Mouse (Mus musculus): ENCODE measurements at regions not wholly inside any gene's neighbourhood (a gene's known extent, or its start where the extent isn't known, plus 50 kb on each side); places are given as distances from the start of the nearest gene placed in this dataset.

- DNase-seq (no peak), ATAC-seq (ENCODE audit: low FRiP score, low TSS enrichment) (no peak)
- H3K9ac ChIP-seq (replicated peaks; ENCODE audit: low read length), result no peak overlapping the region
- no peak overlapping the region for H3K4me2 ChIP-seq (ENCODE audit: low read length)
- WGBS, result 87% methylated on average over 6 of the region's 6 CpGs
- no peaks in the 10 kb centered on the region for H3K4me1 ChIP-seq (ENCODE audit: control insufficient read depth, insufficient read depth, low read length)
- no peak overlapping the region for H3K27ac ChIP-seq (replicated peaks; ENCODE audit: low read depth, low read length)
- no peaks in the 10 kb centered on the region for H3K36me3 ChIP-seq (ENCODE audit: control insufficient read depth, insufficient read depth, low read length)
- H3K9me3 ChIP-seq (ENCODE audit: control insufficient read depth, low read length), result no peaks in the 10 kb centered on the region
- H3K27me3 ChIP-seq (ENCODE audit: control insufficient read depth, insufficient read depth, low read length), result no peaks in the 10 kb centered on the region
- no peak overlapping the region for H3K4me3 ChIP-seq (replicated peaks; ENCODE audit: low read depth, low read length)
These were observed 83.5 kb upstream of the Klf4 start for GRCm38 (mm10) chr4:55615808-55616207.

GRCm38 (mm10) chr4:55613523-55613922 lies 81.3 kb upstream of the Klf4 start:
- 93% methylated on average over 3 of the region's 3 CpGs for WGBS
- ATAC-seq (ENCODE audit: low FRiP score, low TSS enrichment), result no peak
- Histone ChIP-seq H3K9ac (replicated peaks; ENCODE audit: low read length) (no peak overlapping the region), H3K4me3 (replicated peaks; ENCODE audit: low read depth, low read length) (no peak overlapping the region), H3K4me1 (ENCODE audit: control insufficient read depth, insufficient read depth, low read length) (no peaks in the 10 kb centered on the region), H3K36me3 (ENCODE audit: control insufficient read depth, insufficient read depth, low read length) (no peaks in the 10 kb centered on the region), H3K4me2 (ENCODE audit: low read length) (no peak overlapping the region), H3K27me3 (ENCODE audit: control insufficient read depth, insufficient read depth, low read length) (no peaks in the 10 kb centered on the region), H3K9me3 (ENCODE audit: control insufficient read depth, low read length) (no peaks in the 10 kb centered on the region), H3K27ac (replicated peaks; ENCODE audit: low read depth, low read length) (no peak overlapping the region)
- no peak for DNase-seq

GRCm38 (mm10) chr4:55610998-55611397 lies 78.7 kb upstream of the Klf4 start:
- ATAC-seq (ENCODE audit: low FRiP score, low TSS enrichment) (no peak), DNase-seq (no peak)
- Histone ChIP-seq H3K36me3 (ENCODE audit: control insufficient read depth, insufficient read depth, low read length) (no peaks in the 10 kb centered on the region), H3K4me3 (replicated peaks; ENCODE audit: low read depth, low read length) (no peak overlapping the region), H3K9me3 (ENCODE audit: control insufficient read depth, low read length) (no peaks in the 10 kb centered on the region), H3K9ac (replicated peaks; ENCODE audit: low read length) (no peak overlapping the region), H3K4me1 (ENCODE audit: control insufficient read depth, insufficient read depth, low read length) (no peaks in the 10 kb centered on the region), H3K4me2 (ENCODE audit: low read length) (no peak overlapping the region), H3K27ac (replicated peaks; ENCODE audit: low read depth, low read length) (no peak overlapping the region), H3K27me3 (ENCODE audit: control insufficient read depth, insufficient read depth, low read length) (no peaks in the 10 kb centered on the region)
- 93% methylated on average over 4 of the region's 4 CpGs for WGBS

GRCm38 (mm10) chr4:55609214-55609613 lies 76.9 kb upstream of the Klf4 start:
- H3K4me1 ChIP-seq (ENCODE audit: control insufficient read depth, insufficient read depth, low read length), result no peaks in the 10 kb centered on the region
- no peak overlapping the region for H3K4me2 ChIP-seq (ENCODE audit: low read length)
- H3K4me3 ChIP-seq (replicated peaks; ENCODE audit: low read depth, low read length), result no peak overlapping the region
- H3K27me3 ChIP-seq (ENCODE audit: control insufficient read depth, insufficient read depth, low read length), result no peaks in the 10 kb centered on the region
- no peak for ATAC-seq (ENCODE audit: low FRiP score, low TSS enrichment)
- no peaks in the 10 kb centered on the region for H3K9me3 ChIP-seq (ENCODE audit: control insufficient read depth, low read length)
- no peak overlapping the region for H3K27ac ChIP-seq (replicated peaks; ENCODE audit: low read depth, low read length)
- no peak for DNase-seq
- H3K9ac ChIP-seq (replicated peaks; ENCODE audit: low read length), result no peak overlapping the region
- 89% methylated on average over 5 of the region's 5 CpGs for WGBS
- H3K36me3 ChIP-seq (ENCODE audit: control insufficient read depth, insufficient read depth, low read length), result no peaks in the 10 kb centered on the region

GRCm38 (mm10) chr4:55605541-55605940 lies 73.3 kb upstream of the Klf4 start:
- H3K9ac ChIP-seq (replicated peaks; ENCODE audit: low read length), result no peak overlapping the region
- no peaks in the 10 kb centered on the region for H3K9me3 ChIP-seq (ENCODE audit: control insufficient read depth, low read length)
- no peak for DNase-seq
- ATAC-seq (ENCODE audit: low FRiP score, low TSS enrichment), result no peak
- H3K4me3 ChIP-seq (replicated peaks; ENCODE audit: low read depth, low read length), result no peak overlapping the region
- no peak overlapping the region for H3K27ac ChIP-seq (replicated peaks; ENCODE audit: low read depth, low read length)
- 92% methylated on average over 9 of the region's 9 CpGs for WGBS
- H3K27me3 ChIP-seq (ENCODE audit: control insufficient read depth, insufficient read depth, low read length), result no peaks in the 10 kb centered on the region
- H3K4me2 ChIP-seq (ENCODE audit: low read length), result no peak overlapping the region
- no peaks in the 10 kb centered on the region for H3K4me1 ChIP-seq (ENCODE audit: control insufficient read depth, insufficient read depth, low read length)
- H3K36me3 ChIP-seq (ENCODE audit: control insufficient read depth, insufficient read depth, low read length), result no peaks in the 10 kb centered on the region

GRCm38 (mm10) chr4:55604915-55605314 lies 72.6 kb upstream of the Klf4 start:
- no peaks in the 10 kb centered on the region for H3K4me1 ChIP-seq (ENCODE audit: control insufficient read depth, insufficient read depth, low read length)
- H3K27ac ChIP-seq (replicated peaks; ENCODE audit: low read depth, low read length), result no peak overlapping the region
- no peak for DNase-seq
- 94% methylated on average over 11 of the region's 11 CpGs for WGBS
- no peak overlapping the region for H3K4me3 ChIP-seq (replicated peaks; ENCODE audit: low read depth, low read length)
- no peaks in the 10 kb centered on the region for H3K9me3 ChIP-seq (ENCODE audit: control insufficient read depth, low read length)
- H3K36me3 ChIP-seq (ENCODE audit: control insufficient read depth, insufficient read depth, low read length), result no peaks in the 10 kb centered on the region
- ATAC-seq (ENCODE audit: low FRiP score, low TSS enrichment), result no peak
- no peaks in the 10 kb centered on the region for H3K27me3 ChIP-seq (ENCODE audit: control insufficient read depth, insufficient read depth, low read length)
- no peak overlapping the region for H3K9ac ChIP-seq (replicated peaks; ENCODE audit: low read length)
- H3K4me2 ChIP-seq (ENCODE audit: low read length), result no peak overlapping the region

- ATAC-seq (ENCODE audit: low FRiP score, low TSS enrichment), result no peak
- 90% methylated on average over 4 of the region's 4 CpGs for WGBS
- DNase-seq, result no peak
These were observed 71.7 kb upstream of the Klf4 start for GRCm38 (mm10) chr4:55603821-55604435.

GRCm38 (mm10) chr4:55595203-55595602 lies 62.9 kb upstream of the Klf4 start:
- no peak overlapping the region for H3K27ac ChIP-seq (replicated peaks; ENCODE audit: low read depth, low read length)
- no peaks in the 10 kb centered on the region for H3K9me3 ChIP-seq (ENCODE audit: control insufficient read depth, low read length)
- H3K36me3 ChIP-seq (ENCODE audit: control insufficient read depth, insufficient read depth, low read length), result no peaks in the 10 kb centered on the region
- H3K4me2 ChIP-seq (ENCODE audit: low read length), result no peak overlapping the region
- DNase-seq, result no peak
- no peak overlapping the region for H3K9ac ChIP-seq (replicated peaks; ENCODE audit: low read length)
- ATAC-seq (ENCODE audit: low FRiP score, low TSS enrichment), result no peak
- 93% methylated on average over 7 of the region's 7 CpGs for WGBS
- no peaks in the 10 kb centered on the region for H3K4me1 ChIP-seq (ENCODE audit: control insufficient read depth, insufficient read depth, low read length)
- H3K27me3 ChIP-seq (ENCODE audit: control insufficient read depth, insufficient read depth, low read length), result no peaks in the 10 kb centered on the region
- no peak overlapping the region for H3K4me3 ChIP-seq (replicated peaks; ENCODE audit: low read depth, low read length)

More at GRCm38 (mm10) chr4:55603821-55604435, 71.7 kb upstream of the Klf4 start:
- Histone ChIP-seq H3K4me3 (replicated peaks; ENCODE audit: low read depth, low read length) (no peak overlapping the region), H3K27ac (replicated peaks; ENCODE audit: low read depth, low read length) (no peak overlapping the region), H3K4me2 (ENCODE audit: low read length) (no peak overlapping the region), H3K27me3 (ENCODE audit: control insufficient read depth, insufficient read depth, low read length) (no peaks in the 10 kb centered on the region), H3K9ac (replicated peaks; ENCODE audit: low read length) (no peak overlapping the region), H3K9me3 (ENCODE audit: control insufficient read depth, low read length) (no peaks in the 10 kb centered on the region), H3K36me3 (ENCODE audit: control insufficient read depth, insufficient read depth, low read length) (no peaks in the 10 kb centered on the region), H3K4me1 (ENCODE audit: control insufficient read depth, insufficient read depth, low read length) (no peaks in the 10 kb centered on the region)

- Histone ChIP-seq H3K9ac (replicated peaks; ENCODE audit: low read length) (no peak overlapping the region), H3K27ac (replicated peaks; ENCODE audit: low read depth, low read length) (no peak overlapping the region), H3K9me3 (ENCODE audit: control insufficient read depth, low read length) (no peaks in the 10 kb centered on the region), H3K27me3 (ENCODE audit: control insufficient read depth, insufficient read depth, low read length) (no peaks in the 10 kb centered on the region), H3K4me1 (ENCODE audit: control insufficient read depth, insufficient read depth, low read length) (no peaks in the 10 kb centered on the region), H3K36me3 (ENCODE audit: control insufficient read depth, insufficient read depth, low read length) (no peaks in the 10 kb centered on the region), H3K4me3 (replicated peaks; ENCODE audit: low read depth, low read length) (no peak overlapping the region), H3K4me2 (ENCODE audit: low read length) (no peak overlapping the region)
- DNase-seq, result no peak
- 81% methylated on average over 6 of the region's 6 CpGs for WGBS
- no peak for ATAC-seq (ENCODE audit: low FRiP score, low TSS enrichment)
These were observed 62.4 kb upstream of the Klf4 start for GRCm38 (mm10) chr4:55594699-55595098.

Data from midbrain, embryonic 14.5 days (tissue).